In genomic region chr4:149080111-149080510, GRCm38 (mm10) we compare ENCODE assay signal across 30 mouse cellular contexts. TPM values are rescaled to one million over a fixed set of nuclear protein-coding genes. Genes with fewer than 3 reads are reported as not detected.
"Had no signal": no experiment of that assay in that cellular context is flagged by ENCODE, and none has a peak within 500 bp of the region (broad histone marks: within the 10 kb centered on the region; RNA-seq: fewer than 3 reads in every experiment).

No protein-coding gene starts in this region.

- H3K27ac ChIP-seq: embryonic facial prominence, embryonic 10.5 days; embryonic facial prominence, embryonic 12.5 days; embryonic facial prominence, embryonic 13.5 days; embryonic facial prominence, embryonic 15.5 days; forebrain, embryonic 10.5 days; forebrain, embryonic 12.5 days; forebrain, embryonic 13.5 days; forebrain, embryonic 15.5 days; gastrocnemius, adult 2 months; heart, adult 2 months had no signal

- DNase-seq: cerebellum, adult 8-10 months; cerebellum, adult 9-10 months; cerebellum, adult 9-11 months; cerebellum, postnatal 10 days; cerebellum, postnatal 14 days; cerebellum, postnatal 25 days; cerebellum, postnatal 36 days; embryo, embryonic 11 days; forebrain, postnatal 0 days; gastrocnemius, adult 2 months; gastrocnemius, postnatal 10 days; gastrocnemius, postnatal 14 days; gastrocnemius, postnatal 25 days; gastrocnemius, postnatal 36 days; heart, adult 11 months; heart, adult 18-20 months; heart, adult 2 months had no signal

- H3K4me3 ChIP-seq: embryonic facial prominence, embryonic 10.5 days; embryonic facial prominence, embryonic 12.5 days; embryonic facial prominence, embryonic 13.5 days; embryonic facial prominence, embryonic 15.5 days; erythroblast, embryonic 14.5 days; forebrain, embryonic 10.5 days; forebrain, embryonic 12.5 days; forebrain, embryonic 13.5 days; forebrain, embryonic 15.5 days; gastrocnemius, adult 2 months; heart, adult 2 months had no signal

- H3K27me3 ChIP-seq: embryonic facial prominence, embryonic 12.5 days; embryonic facial prominence, embryonic 13.5 days; embryonic facial prominence, embryonic 15.5 days; forebrain, embryonic 12.5 days; forebrain, embryonic 13.5 days; forebrain, embryonic 15.5 days had no signal

- H3K9ac ChIP-seq: embryonic facial prominence, embryonic 12.5 days; embryonic facial prominence, embryonic 13.5 days; embryonic facial prominence, embryonic 15.5 days; forebrain, embryonic 12.5 days; forebrain, embryonic 13.5 days; forebrain, embryonic 15.5 days; forebrain, postnatal 0 days had no signal

- H3K36me3 ChIP-seq: embryonic facial prominence, embryonic 12.5 days; forebrain, embryonic 15.5 days had no signal

RNA-seq across cellular contexts. Expression of gene Cort, which starts 46.5 kb away (rescaled TPM):
- total RNA-seq: common myeloid progenitor, adult 5-6 weeks; gastrocnemius, postnatal 36 days; granulocyte monocyte progenitor cell, adult 5-6 weeks; heart, adult 18-20 months had no signal
- polyA plus RNA-seq: embryonic facial prominence, embryonic 11.5 days; embryonic facial prominence, embryonic 12.5 days; forebrain, embryonic 13.5 days; gonadal fat pad, adult 2 months; heart, adult 2 months had no signal
